In genomic region chr2:30285416-30286181, GRCm38 (mm10) we compare ENCODE assay signal across 8 mouse cellular contexts. TPM values are rescaled to one million over a fixed set of nuclear protein-coding genes. Genes with fewer than 3 reads are reported as not detected.
A peak's percentile ranks its signal among the peaks of the same experiment; 100 is the strongest.
DNase-seq lines count a peak whose midpoint lies in the region; ATAC-seq and TF ChIP-seq lines count a peak whose summit lies in the region.

No protein-coding gene starts in this region.

- TF ChIP-seq POLR2A in lung, adult 2 months (IDR thresholded peaks at IDR 0.05; ENCODE audit: borderline replicate concordance, extremely low read depth, low read depth, low read length) = no peak
- no peak for TF ChIP-seq POLR2A in bone marrow macrophage, adult 2 months (IDR thresholded peaks at IDR 0.05; ENCODE audit: borderline replicate concordance, low read depth, low read length)

- H3K36me3 ChIP-seq in forebrain, postnatal 0 days (ENCODE audit: insufficient read depth) = peaks cover 6% of the 10 kb centered on the region; the same call in 1 of the 2 replicates
- H3K36me3 ChIP-seq in limb, embryonic 12.5 days = peaks cover 10% of the 10 kb centered on the region; the same call in 1 of the 2 replicates
- H3K36me3 ChIP-seq in neural tube, embryonic 12.5 days = peaks cover 7% of the 10 kb centered on the region; the same call in 1 of the 2 replicates

- DNase-seq in lung, adult 2 months = peak; percentile 22
- DNase-seq in lung, adult 18-20 months = no peak
- DNase-seq in forebrain, postnatal 0 days = no peak
- DNase-seq in layer of hippocampus, adult 11-12 months (ENCODE audit: low spot score) = no peak
- no peak for DNase-seq in left cerebral cortex, postnatal 4 days

- H3K27ac ChIP-seq in bone marrow macrophage, adult 2 months (ENCODE audit: insufficient read depth, low read depth, low read length) = no peak overlapping the region
- H3K27ac ChIP-seq in forebrain, postnatal 0 days (ENCODE audit: low read depth, low read length) = no peak overlapping the region; the same call in 1 of the 2 replicates
- no peak overlapping the region for H3K27ac ChIP-seq in limb, embryonic 12.5 days
- no peak overlapping the region for H3K27ac ChIP-seq in neural tube, embryonic 12.5 days

- H3K9ac ChIP-seq in forebrain, postnatal 0 days = peak overlapping the region; percentile 81
- peak overlapping the region; percentile 91 for H3K9ac ChIP-seq in limb, embryonic 12.5 days (replicated peaks)
- peak overlapping the region; percentile 88 for H3K9ac ChIP-seq in neural tube, embryonic 12.5 days

- H3K27me3 ChIP-seq in forebrain, postnatal 0 days (ENCODE audit: insufficient read depth, low read length) = no peaks in the 10 kb centered on the region
- H3K27me3 ChIP-seq in limb, embryonic 12.5 days = no peaks in the 10 kb centered on the region
- H3K27me3 ChIP-seq in neural tube, embryonic 12.5 days (replicated peaks) = no peaks in the 10 kb centered on the region

- peak overlapping the region; percentile 75 for H3K4me3 ChIP-seq in lung, adult 2 months (replicated peaks; ENCODE audit: extremely low read depth, low read depth, low read length)
- peak overlapping the region; percentile 87 for H3K4me3 ChIP-seq in bone marrow macrophage, adult 2 months (ENCODE audit: insufficient read depth, low read length)
- H3K4me3 ChIP-seq in forebrain, postnatal 0 days (ENCODE audit: low read depth, low read length) = peak overlapping the region; percentile 86
- peak overlapping the region; percentile 95 for H3K4me3 ChIP-seq in limb, embryonic 12.5 days (replicated peaks)
- peak overlapping the region; percentile 96 for H3K4me3 ChIP-seq in neural tube, embryonic 12.5 days

- 9% methylated on average over 38 of the region's 38 CpGs for WGBS in lung, adult 2 months
- 16% methylated on average over 38 of the region's 38 CpGs for WGBS in forebrain, postnatal 0 days
- WGBS in limb, embryonic 12.5 days = 14% methylated on average over 38 of the region's 38 CpGs
- 18% methylated on average over 38 of the region's 38 CpGs for WGBS in neural tube, embryonic 12.5 days

- TF ChIP-seq CTCF in lung, adult 2 months (IDR thresholded peaks at IDR 0.05; ENCODE audit: insufficient read depth, low read length) = no peak
- no peak for TF ChIP-seq CTCF in bone marrow macrophage, adult 2 months (IDR thresholded peaks at IDR 0.05; ENCODE audit: low read depth, low read length)
- no peak for TF ChIP-seq CTCF in forebrain, postnatal 0 days (IDR thresholded peaks at IDR 0.05; ENCODE audit: low read depth)

- peak overlapping the region; percentile 90 for H3K4me2 ChIP-seq in forebrain, postnatal 0 days (ENCODE audit: low read depth)
- peak overlapping the region; percentile 95 for H3K4me2 ChIP-seq in limb, embryonic 12.5 days
- H3K4me2 ChIP-seq in neural tube, embryonic 12.5 days (replicated peaks) = peak overlapping the region; percentile 98

- H3K9me3 ChIP-seq in forebrain, postnatal 0 days (ENCODE audit: low read length) = no peaks in the 10 kb centered on the region
- no peaks in the 10 kb centered on the region for H3K9me3 ChIP-seq in limb, embryonic 12.5 days
- no peaks in the 10 kb centered on the region for H3K9me3 ChIP-seq in neural tube, embryonic 12.5 days

- peak; percentile 63 for ATAC-seq in forebrain, postnatal 0 days
- peak; percentile 18; the same call in 1 of the 2 replicates for ATAC-seq in limb, embryonic 12.5 days (ENCODE audit: insufficient number of reproducible peaks, insufficient read depth, low FRiP score, low TSS enrichment, low read depth)
- ATAC-seq in neural tube, embryonic 12.5 days (ENCODE audit: low FRiP score, low read depth) = peak; percentile 78

- H3K4me1 ChIP-seq in lung, adult 2 months (ENCODE audit: control insufficient read depth, insufficient read depth, low read length) = peaks cover 11% of the 10 kb centered on the region
- peaks cover 13% of the 10 kb centered on the region for H3K4me1 ChIP-seq in bone marrow macrophage, adult 2 months (ENCODE audit: control insufficient read depth, insufficient read depth, low read length)
- H3K4me1 ChIP-seq in forebrain, postnatal 0 days (ENCODE audit: insufficient read depth) = peaks cover 12% of the 10 kb centered on the region
- peaks cover 20% of the 10 kb centered on the region for H3K4me1 ChIP-seq in limb, embryonic 12.5 days (replicated peaks)
- peaks cover 23% of the 10 kb centered on the region for H3K4me1 ChIP-seq in neural tube, embryonic 12.5 days

- intact Hi-C loops in left cerebral cortex, postnatal 4 days (cut with DNase I) = no loop called here

RNA-seq across cellular contexts. Expression of gene Dolk, which starts 0.5 kb away (rescaled TPM):
- 21.1 and 22.2 TPM in 2 replicates for polyA plus RNA-seq in lung, adult 2 months (2012; rRNA removed)
- 11.5 and 12.4 TPM in 2 replicates for polyA plus RNA-seq in bone marrow macrophage, adult 2 months (2012; ENCODE audit: insufficient read depth, insufficient read length, missing spikeins)
- total RNA-seq in forebrain, postnatal 0 days (2014; rRNA removed) = 26.6 and 34.8 TPM in 2 replicates
- 31.1 and 37.7 TPM in 2 replicates for polyA plus RNA-seq in forebrain, postnatal 0 days (2015; fragmentation: Nextera tagmentation; extraction: Ambion mirVana)
- polyA plus RNA-seq in limb, embryonic 12.5 days (2016; fragmentation: Nextera tagmentation; extraction: Ambion mirVana) = 27.7 and 28.7 TPM in 2 replicates
- 27.5 and 28.8 TPM in 2 replicates for polyA plus RNA-seq in neural tube, embryonic 12.5 days (2016; fragmentation: Nextera tagmentation; extraction: Ambion mirVana)
- total RNA-seq in left cerebral cortex, postnatal 4 days (2021) = 10 to 100 TPM; 18.7 to 21.6 TPM

RNA-seq across cellular contexts. Expression of gene Nup188, which starts 0.6 kb away (rescaled TPM):
- polyA plus RNA-seq in lung, adult 2 months (2012; rRNA removed) = 27.3 and 28.1 TPM in 2 replicates
- 14.9 and 16.0 TPM in 2 replicates for polyA plus RNA-seq in bone marrow macrophage, adult 2 months (2012; ENCODE audit: insufficient read depth, insufficient read length, missing spikeins)
- 25.1 and 29.3 TPM in 2 replicates for total RNA-seq in forebrain, postnatal 0 days (2014; rRNA removed)
- polyA plus RNA-seq in forebrain, postnatal 0 days (2015; fragmentation: Nextera tagmentation; extraction: Ambion mirVana) = 11.8 and 14.1 TPM in 2 replicates
- 32.0 and 41.4 TPM in 2 replicates for polyA plus RNA-seq in limb, embryonic 12.5 days (2016; fragmentation: Nextera tagmentation; extraction: Ambion mirVana)
- polyA plus RNA-seq in neural tube, embryonic 12.5 days (2016; fragmentation: Nextera tagmentation; extraction: Ambion mirVana) = 26.4 and 34.4 TPM in 2 replicates
- 10 to 100 TPM; 36.6 to 42.0 TPM for total RNA-seq in left cerebral cortex, postnatal 4 days (2021)

RNA-seq across cellular contexts. Expression of gene Gm28038, which starts 4.8 kb away (rescaled TPM):
- not detected in 2 replicates for polyA plus RNA-seq in lung, adult 2 months (2012; rRNA removed)
- polyA plus RNA-seq in bone marrow macrophage, adult 2 months (2012; ENCODE audit: insufficient read depth, insufficient read length, missing spikeins) = 3.5 TPM in 1 of 2 replicates, not detected in the other
- total RNA-seq in forebrain, postnatal 0 days (2014; rRNA removed) = 2.4 TPM in 1 of 2 replicates, not detected in the other
- not detected in 2 replicates for polyA plus RNA-seq in forebrain, postnatal 0 days (2015; fragmentation: Nextera tagmentation; extraction: Ambion mirVana)
- not detected in 2 replicates for polyA plus RNA-seq in limb, embryonic 12.5 days (2016; fragmentation: Nextera tagmentation; extraction: Ambion mirVana)
- not detected in 2 replicates for polyA plus RNA-seq in neural tube, embryonic 12.5 days (2016; fragmentation: Nextera tagmentation; extraction: Ambion mirVana)
- not detected for total RNA-seq in left cerebral cortex, postnatal 4 days (2021)

RNA-seq across cellular contexts. Expression of gene Phyhd1, which starts 19.6 kb away (rescaled TPM):
- 16.0 and 23.9 TPM in 2 replicates for polyA plus RNA-seq in lung, adult 2 months (2012; rRNA removed)
- 8.2 and 15.3 TPM in 2 replicates for polyA plus RNA-seq in bone marrow macrophage, adult 2 months (2012; ENCODE audit: insufficient read depth, insufficient read length, missing spikeins)
- 6.3 and 15.7 TPM in 2 replicates for total RNA-seq in forebrain, postnatal 0 days (2014; rRNA removed)
- 5.0 and 6.3 TPM in 2 replicates for polyA plus RNA-seq in forebrain, postnatal 0 days (2015; fragmentation: Nextera tagmentation; extraction: Ambion mirVana)
- 2.6 and 3.6 TPM in 2 replicates for polyA plus RNA-seq in limb, embryonic 12.5 days (2016; fragmentation: Nextera tagmentation; extraction: Ambion mirVana)
- polyA plus RNA-seq in neural tube, embryonic 12.5 days (2016; fragmentation: Nextera tagmentation; extraction: Ambion mirVana) = 3.8 and 4.2 TPM in 2 replicates
- total RNA-seq in left cerebral cortex, postnatal 4 days (2021) = 10 to 100 TPM; 17.1 to 19.3 TPM

RNA-seq across cellular contexts. Expression of gene Gm28035, which starts 45.2 kb away (rescaled TPM):
- polyA plus RNA-seq in lung, adult 2 months (2012; rRNA removed) = 11.6 and 18.8 TPM in 2 replicates
- polyA plus RNA-seq in bone marrow macrophage, adult 2 months (2012; ENCODE audit: insufficient read depth, insufficient read length, missing spikeins) = 0.91 and 1.6 TPM in 2 replicates
- total RNA-seq in forebrain, postnatal 0 days (2014; rRNA removed) = 4.2 and 5.1 TPM in 2 replicates
- 0.13 and 0.16 TPM in 2 replicates for polyA plus RNA-seq in forebrain, postnatal 0 days (2015; fragmentation: Nextera tagmentation; extraction: Ambion mirVana)
- polyA plus RNA-seq in limb, embryonic 12.5 days (2016; fragmentation: Nextera tagmentation; extraction: Ambion mirVana) = 0.40 TPM in 1 of 2 replicates, not detected in the other
- polyA plus RNA-seq in neural tube, embryonic 12.5 days (2016; fragmentation: Nextera tagmentation; extraction: Ambion mirVana) = 0.17 and 0.34 TPM in 2 replicates
- total RNA-seq in left cerebral cortex, postnatal 4 days (2021) = 10 to 100 TPM in 1 of 2 experiments, 1 to 10 TPM in 1; 7.7 to 10.5 TPM

Comparison
In these comparisons a context has a peak if more than half of its experiments do, and no peak if none do; other contexts are left out.
1. ATAC-seq: peak in every context shown above with its lines; median percentile 78 in neural tube, embryonic 12.5 days; 63 in forebrain, postnatal 0 days; 18 in limb, embryonic 12.5 days.